Mouse (Mus musculus) kidney, adult 2 months (tissue): ENCODE measurements around the gene Adgb.

ENCODE experiments used
- CTCF ChIP-seq: fragments of 200-500 bp; conservative IDR thresholded peaks from 2 replicates; pipeline ENCODE4 v1.5.1; 2011; ENCODE audit warnings: low read depth, mild to moderate bottlenecking, control low read depth, low read length, moderate library complexity, mixed read lengths; ENCODE audit not compliant: insufficient read depth, insufficient read length
- POLR2A ChIP-seq: fragments of 200-500 bp; IDR thresholded peaks from one replicate; pipeline ENCODE4 v1.6.1; 2011; ENCODE audit warnings: low read depth, low read length, control low read depth

GRCm38 (mm10) chr10:10325560-10325959 lies 146.6 kb downstream of the Adgb start:
- TF ChIP-seq CTCF = no peak
- TF ChIP-seq POLR2A = no peak
